Mouse (Mus musculus) skeletal muscle tissue, postnatal 0 days (tissue): ENCODE measurements around the gene Taco1. TPM values are rescaled to one million over a fixed set of nuclear protein-coding genes. Genes with fewer than 3 reads are reported as not detected.

ENCODE experiments used
- polyA plus RNA-seq: library from polyadenylated mRNA; unstranded; fragments of >200 nt; fragmentation: Nextera tagmentation; extraction: Ambion mirVana; gene quantifications from 2 replicates; pipeline ENCODE4 v1.2.1, GENCODE M21; 2015

The Taco1 gene
- polyA plus RNA-seq = 10.9 and 11.8 TPM in 2 replicates

GRCm38 (mm10) chr11:106065923-106066571 lies at the start of gene Taco1:
Taco1 (plus strand) TSS chr11:106066061.

GRCm38 (mm10) chr11:106036548-106037417 lies 29.1 kb upstream of the Taco1 start, which contains the start of gene Dcaf7:
Dcaf7 (plus strand) TSS chr11:106036872.

GRCm38 (mm10) chr11:106083708-106084701 lies 18.1 kb downstream of the Taco1 start, which contains the start of gene Map3k3:
Map3k3 (plus strand) TSS chr11:106084613.

Other genes starting within 250 kb of the Taco1 start
- gene Cyb561, start 112.7 kb upstream of the Taco1 start, polyA plus RNA-seq = 4.3 and 4.8 TPM in 2 replicates
- 4.0 and 4.3 TPM in 2 replicates for gene Ace, start 98.1 kb upstream of the Taco1 start, polyA plus RNA-seq
- not detected in 2 replicates for gene Ace3, start 71.4 kb upstream of the Taco1 start, polyA plus RNA-seq
- gene Kcnh6, start 57.9 kb upstream of the Taco1 start, polyA plus RNA-seq = 0.07 and 0.09 TPM in 2 replicates
- gene Dcaf7, start 29.2 kb upstream of the Taco1 start, polyA plus RNA-seq = 27.0 and 28.4 TPM in 2 replicates
- gene Map3k3, start 18.6 kb downstream of the Taco1 start, polyA plus RNA-seq = 13.3 and 14.6 TPM in 2 replicates
- gene Gm10840, start 94.8 kb downstream of the Taco1 start, polyA plus RNA-seq = not detected in 2 replicates
- gene Limd2, start 94.8 kb downstream of the Taco1 start, polyA plus RNA-seq = 48.7 and 60.5 TPM in 2 replicates
- 22.1 and 25.0 TPM in 2 replicates for gene Strada, start 136.1 kb downstream of the Taco1 start, polyA plus RNA-seq
- 71.4 and 81.6 TPM in 2 replicates for gene Ccdc47, start 150.3 kb downstream of the Taco1 start, polyA plus RNA-seq
- 29.4 and 30.6 TPM in 2 replicates for gene Ddx42, start 150.9 kb downstream of the Taco1 start, polyA plus RNA-seq
- gene Ftsj3, start 190.0 kb downstream of the Taco1 start, polyA plus RNA-seq = 24.9 and 26.6 TPM in 2 replicates
- gene Psmc5, start 190.1 kb downstream of the Taco1 start, polyA plus RNA-seq = 204 and 231 TPM in 2 replicates
- 23.1 and 28.6 TPM in 2 replicates for gene Smarcd2, start 206.9 kb downstream of the Taco1 start, polyA plus RNA-seq
- gene Tcam1, start 210.6 kb downstream of the Taco1 start, polyA plus RNA-seq = 0.06 TPM in 2 replicates
- not detected in 2 replicates for gene Gh, start 235.8 kb downstream of the Taco1 start, polyA plus RNA-seq
- gene Cd79b, start 248.7 kb downstream of the Taco1 start, polyA plus RNA-seq = 1.7 TPM in 2 replicates